Mouse (Mus musculus): ENCODE measurements around the gene Ruvbl1. TPM values are rescaled to one million over a fixed set of nuclear protein-coding genes. Genes with fewer than 3 reads are reported as not detected.

Ruvbl1 gene
- polyA plus RNA-seq, 1 experiment = 20.2 TPM

- no peak overlapping the region for H3K4me3 ChIP-seq (ENCODE audit: insufficient read depth, low read length)
- H3K27ac ChIP-seq (ENCODE audit: insufficient read depth, low read depth, low read length) = no peak overlapping the region
- no peak for TF ChIP-seq CTCF (IDR thresholded peaks at IDR 0.05; ENCODE audit: low read depth, low read length)
- TF ChIP-seq POLR2A (IDR thresholded peaks at IDR 0.05; ENCODE audit: borderline replicate concordance, low read depth, low read length) = no peak
- H3K4me1 ChIP-seq (ENCODE audit: control insufficient read depth, insufficient read depth, low read length) = peaks cover 13% of the 10 kb centered on the region
Measured at GRCm38 (mm10) chr6:88515971-88516370, 50.8 kb downstream of the Ruvbl1 start.

- TF ChIP-seq CTCF (IDR thresholded peaks at IDR 0.05; ENCODE audit: low read depth, low read length) (no peak), POLR2A (IDR thresholded peaks at IDR 0.05; ENCODE audit: borderline replicate concordance, low read depth, low read length) (no peak)
- Histone ChIP-seq H3K4me3 (ENCODE audit: insufficient read depth, low read length) (no peak overlapping the region), H3K27ac (ENCODE audit: insufficient read depth, low read depth, low read length) (no peak overlapping the region), H3K4me1 (ENCODE audit: control insufficient read depth, insufficient read depth, low read length) (peaks cover 13% of the 10 kb centered on the region)
Measured at GRCm38 (mm10) chr6:88516667-88517066, 51.5 kb downstream of the Ruvbl1 start.

GRCm38 (mm10) chr6:88517701-88518403 lies 52.6 kb downstream of the Ruvbl1 start:
- Histone ChIP-seq H3K4me3 (ENCODE audit: insufficient read depth, low read length) (peak overlapping the region; percentile 72), H3K27ac (ENCODE audit: insufficient read depth, low read depth, low read length) (peak overlapping the region; percentile 56; the same call in 1 of the 2 replicates), H3K4me1 (ENCODE audit: control insufficient read depth, insufficient read depth, low read length) (peaks cover 16% of the 10 kb centered on the region)
- no peak for TF ChIP-seq CTCF (IDR thresholded peaks at IDR 0.05; ENCODE audit: low read depth, low read length)
- TF ChIP-seq POLR2A (IDR thresholded peaks at IDR 0.05; ENCODE audit: borderline replicate concordance, low read depth, low read length) = no peak

- peaks cover 16% of the 10 kb centered on the region for H3K4me1 ChIP-seq (ENCODE audit: control insufficient read depth, insufficient read depth, low read length)
Measured at GRCm38 (mm10) chr6:88518404-88519263, 53.4 kb downstream of the Ruvbl1 start, which contains the start of gene Sec61a1. TSS of gene Sec61a1 (minus strand) at chr6:88518905.

GRCm38 (mm10) chr6:88521821-88522220 lies 56.6 kb downstream of the Ruvbl1 start:
- no peak for TF ChIP-seq CTCF (IDR thresholded peaks at IDR 0.05; ENCODE audit: low read depth, low read length)
- no peak for TF ChIP-seq POLR2A (IDR thresholded peaks at IDR 0.05; ENCODE audit: borderline replicate concordance, low read depth, low read length)
- Histone ChIP-seq H3K4me1 (ENCODE audit: control insufficient read depth, insufficient read depth, low read length) (peaks cover 12% of the 10 kb centered on the region), H3K4me3 (ENCODE audit: insufficient read depth, low read length) (no peak overlapping the region), H3K27ac (ENCODE audit: insufficient read depth, low read depth, low read length) (no peak overlapping the region)

More at GRCm38 (mm10) chr6:88518404-88519263, 53.4 kb downstream of the Ruvbl1 start, which contains the start of gene Sec61a1:
- Histone ChIP-seq H3K27ac (ENCODE audit: insufficient read depth, low read depth, low read length) (peak within 1 kb of the TSS; percentile 68), H3K4me3 (ENCODE audit: insufficient read depth, low read length) (peak within 1 kb of the TSS; percentile 86)
- TF ChIP-seq POLR2A (IDR thresholded peaks at IDR 0.05; ENCODE audit: borderline replicate concordance, low read depth, low read length) (0 out of 2 replicates have a peak, but pooled peaks have one; percentile 37), CTCF (IDR thresholded peaks at IDR 0.05; ENCODE audit: low read depth, low read length) (no peak)

- Histone ChIP-seq H3K27ac (ENCODE audit: insufficient read depth, low read depth, low read length) (no peak overlapping the region), H3K4me1 (ENCODE audit: control insufficient read depth, insufficient read depth, low read length) (peaks cover 7% of the 10 kb centered on the region), H3K4me3 (ENCODE audit: insufficient read depth, low read length) (peak overlapping the region; percentile 23)
- no peak for TF ChIP-seq CTCF (IDR thresholded peaks at IDR 0.05; ENCODE audit: low read depth, low read length)
- TF ChIP-seq POLR2A (IDR thresholded peaks at IDR 0.05; ENCODE audit: borderline replicate concordance, low read depth, low read length) = no peak
Measured at GRCm38 (mm10) chr6:88522606-88523005, 57.4 kb downstream of the Ruvbl1 start.

GRCm38 (mm10) chr6:88523043-88523442 lies 57.8 kb downstream of the Ruvbl1 start:
- TF ChIP-seq CTCF (IDR thresholded peaks at IDR 0.05; ENCODE audit: low read depth, low read length) (no peak), POLR2A (IDR thresholded peaks at IDR 0.05; ENCODE audit: borderline replicate concordance, low read depth, low read length) (no peak)
- peak overlapping the region; percentile 23 for H3K4me3 ChIP-seq (ENCODE audit: insufficient read depth, low read length)
- H3K4me1 ChIP-seq (ENCODE audit: control insufficient read depth, insufficient read depth, low read length) = peaks cover 7% of the 10 kb centered on the region
- no peak overlapping the region for H3K27ac ChIP-seq (ENCODE audit: insufficient read depth, low read depth, low read length)

- H3K4me1 ChIP-seq (ENCODE audit: control insufficient read depth, insufficient read depth, low read length) = peaks cover 7% of the 10 kb centered on the region
- H3K4me3 ChIP-seq (ENCODE audit: insufficient read depth, low read length) = no peak overlapping the region
- H3K27ac ChIP-seq (ENCODE audit: insufficient read depth, low read depth, low read length) = no peak overlapping the region
- TF ChIP-seq POLR2A (IDR thresholded peaks at IDR 0.05; ENCODE audit: borderline replicate concordance, low read depth, low read length) = no peak
- TF ChIP-seq CTCF (IDR thresholded peaks at IDR 0.05; ENCODE audit: low read depth, low read length) = no peak
Measured at GRCm38 (mm10) chr6:88523451-88523850, 58.2 kb downstream of the Ruvbl1 start.

GRCm38 (mm10) chr6:88524056-88524455 lies 58.8 kb downstream of the Ruvbl1 start:
- TF ChIP-seq POLR2A (IDR thresholded peaks at IDR 0.05; ENCODE audit: borderline replicate concordance, low read depth, low read length) (no peak), CTCF (IDR thresholded peaks at IDR 0.05; ENCODE audit: low read depth, low read length) (no peak)
- Histone ChIP-seq H3K4me1 (ENCODE audit: control insufficient read depth, insufficient read depth, low read length) (peaks cover 7% of the 10 kb centered on the region), H3K27ac (ENCODE audit: insufficient read depth, low read depth, low read length) (no peak overlapping the region), H3K4me3 (ENCODE audit: insufficient read depth, low read length) (no peak overlapping the region)

Data from bone marrow macrophage, adult 2 months (primary cell).